Mouse (Mus musculus) frontal cortex, adult (tissue): ENCODE measurements around the gene Cep250.

Source experiments
- ATAC-seq: cut with Nextera tagmentation; 2 replicates; pipeline ENCODE4 v1.9.2; 2017; ENCODE audit warnings: mild to moderate bottlenecking, moderate library complexity, mixed read lengths; ENCODE audit not compliant: low TSS enrichment

The Cep250 gene

DNA sequence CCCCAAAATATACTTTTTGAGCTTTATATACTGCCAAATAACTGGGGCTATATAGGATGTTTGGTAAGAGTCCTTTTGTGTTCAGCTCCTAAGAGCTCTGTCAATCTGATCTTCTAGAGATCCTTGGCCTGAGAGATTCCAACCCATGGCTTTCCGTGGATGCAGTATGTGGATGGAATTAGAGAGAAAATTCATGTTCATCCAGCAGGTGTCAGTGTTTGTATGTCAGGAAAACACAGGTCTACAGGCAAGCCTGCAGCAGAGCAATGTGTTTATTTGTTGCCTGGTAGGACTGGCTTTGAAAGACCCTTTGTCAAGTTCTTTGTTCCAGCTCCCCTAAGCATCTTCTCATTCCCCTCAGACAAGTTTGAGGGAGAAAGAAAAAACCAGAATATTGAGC, 6.7 kb downstream of the Cep250 start:
- no peak; the same call in 1 of the 2 replicates for ATAC-seq

GRCm38 (mm10) chr2:155973348-155973747, 17.1 kb downstream of the Cep250 start:
- no peak for ATAC-seq

- peak; percentile 57; the same call in 1 of the 2 replicates for ATAC-seq
These were observed 18.0 kb downstream of the Cep250 start for GRCm38 (mm10) chr2:155974087-155974731.

DNA sequence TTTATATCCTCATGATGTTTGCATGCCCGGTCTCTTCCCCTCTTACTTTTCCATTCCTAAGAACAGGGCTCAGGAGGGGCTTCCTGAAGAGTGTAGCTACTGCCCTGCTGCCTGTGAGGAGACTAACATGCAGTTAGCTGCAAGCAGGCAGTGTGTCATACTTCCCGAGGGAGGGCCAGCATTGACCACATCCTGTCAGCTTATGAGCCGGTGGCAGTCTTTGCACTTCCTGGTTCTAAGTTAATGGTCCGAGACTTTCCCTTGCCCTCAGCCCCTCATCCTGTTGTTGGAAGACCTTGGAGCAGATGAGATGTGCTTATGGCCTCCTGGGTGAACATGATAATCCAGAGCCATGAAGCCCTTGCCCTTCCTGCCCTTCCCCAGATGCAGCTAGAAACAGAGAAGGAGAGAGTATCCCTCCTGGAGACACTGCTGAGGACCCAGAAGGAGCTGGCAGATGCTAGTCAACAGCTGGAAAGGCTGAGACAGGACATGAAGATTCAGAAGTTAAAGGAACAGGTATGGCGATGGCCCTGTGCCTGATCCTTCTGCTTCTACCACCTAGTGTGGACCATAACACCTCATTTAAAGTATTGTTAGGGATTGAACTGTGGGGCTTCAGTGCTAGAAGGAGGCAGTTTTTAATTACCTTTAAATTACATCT, 23.2 kb downstream of the Cep250 start:
- no peak for ATAC-seq

- ATAC-seq = no peak
These were observed 29.5 kb downstream of the Cep250 start for GRCm38 (mm10) chr2:155985776-155986175.

GRCm38 (mm10) chr2:155987131-155987530, 30.9 kb downstream of the Cep250 start:
- no peak for ATAC-seq

DNA sequence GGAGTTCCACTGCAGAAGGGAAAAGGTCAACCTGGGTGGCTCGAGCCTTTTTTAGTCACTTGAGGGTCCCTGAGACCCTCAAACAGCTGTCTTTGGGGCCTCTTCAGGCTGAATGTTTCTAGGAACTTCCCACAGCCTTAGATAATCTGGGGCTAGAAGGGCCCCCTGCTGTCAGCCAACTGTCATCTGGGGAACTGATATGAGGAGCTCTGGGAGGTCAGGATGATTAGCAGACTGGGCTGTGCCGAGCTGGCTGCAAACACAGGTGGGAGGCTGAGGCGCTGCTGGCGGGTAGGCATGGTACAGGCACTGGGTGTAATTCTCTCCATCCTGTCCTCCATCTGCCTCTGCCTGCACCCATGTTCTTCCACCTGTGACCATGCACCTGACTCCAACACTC, 32.8 kb downstream of the Cep250 start:
- ATAC-seq = no peak

GRCm38 (mm10) chr2:155991151-155991550, 34.9 kb downstream of the Cep250 start:
- no peak for ATAC-seq

- peak; percentile 34; the same call in 1 of the 2 replicates for ATAC-seq
These were observed 35.6 kb downstream of the Cep250 start for GRCm38 (mm10) chr2:155991863-155992321.

DNA sequence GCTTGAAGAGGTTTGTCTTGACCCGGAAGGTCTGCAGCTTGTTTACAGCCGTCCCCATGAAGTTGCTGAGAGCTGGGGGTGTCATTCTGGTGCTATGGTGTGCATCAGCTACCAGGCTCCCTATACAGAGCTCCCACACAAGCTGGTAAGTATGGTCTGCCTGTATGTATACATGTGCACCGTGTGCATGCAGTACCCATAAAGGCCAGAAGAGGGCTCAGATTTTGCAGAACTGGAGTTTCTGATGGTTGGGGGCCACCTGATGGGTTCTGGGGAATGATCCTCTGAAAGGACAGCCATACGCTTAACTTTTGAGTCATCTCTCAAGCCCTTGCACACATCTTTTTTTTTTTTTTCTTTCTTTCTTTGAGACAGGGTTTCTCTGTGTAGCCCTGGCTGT, 49.1 kb downstream of the Cep250 start:
- no peak for ATAC-seq

GRCm38 (mm10) chr2:156007888-156008532, 51.8 kb downstream of the Cep250 start, which contains the start of the genes 6430550D23Rik and Ergic3:
Gene 6430550D23Rik (minus strand): TSS chr2:156007977.
Gene Ergic3 (plus strand): TSS chr2:156008045.
- ATAC-seq = peak; percentile 99

- ATAC-seq = no peak
These were observed 61.8 kb downstream of the Cep250 start for GRCm38 (mm10) chr2:156018106-156018505.

DNA sequence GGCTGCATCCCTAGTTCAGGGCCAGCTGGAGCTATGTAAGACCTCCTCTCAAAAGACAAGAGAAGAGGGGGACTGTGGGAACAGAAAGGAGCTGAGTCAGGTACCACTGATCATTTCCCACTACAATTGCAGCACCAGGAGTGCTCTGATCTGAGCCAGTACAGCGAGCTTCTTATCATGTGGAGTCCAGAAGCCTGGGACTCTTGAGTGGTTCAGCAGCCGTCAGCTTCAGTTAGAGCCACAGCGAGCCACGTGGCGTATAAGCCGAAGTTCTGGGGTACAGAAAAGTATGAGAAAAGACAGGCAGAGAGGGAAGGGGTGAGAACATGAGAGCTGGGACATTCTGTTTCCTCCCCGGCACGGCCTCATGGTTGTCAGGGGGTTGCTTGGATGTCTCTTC, 65.0 kb downstream of the Cep250 start:
- ATAC-seq = no peak

GRCm38 (mm10) chr2:156021765-156022164, 65.5 kb downstream of the Cep250 start:
- ATAC-seq = no peak

GRCm38 (mm10) chr2:156025482-156025881, 69.2 kb downstream of the Cep250 start:
- ATAC-seq = peak; percentile 55; the same call in 1 of the 2 replicates

DNA sequence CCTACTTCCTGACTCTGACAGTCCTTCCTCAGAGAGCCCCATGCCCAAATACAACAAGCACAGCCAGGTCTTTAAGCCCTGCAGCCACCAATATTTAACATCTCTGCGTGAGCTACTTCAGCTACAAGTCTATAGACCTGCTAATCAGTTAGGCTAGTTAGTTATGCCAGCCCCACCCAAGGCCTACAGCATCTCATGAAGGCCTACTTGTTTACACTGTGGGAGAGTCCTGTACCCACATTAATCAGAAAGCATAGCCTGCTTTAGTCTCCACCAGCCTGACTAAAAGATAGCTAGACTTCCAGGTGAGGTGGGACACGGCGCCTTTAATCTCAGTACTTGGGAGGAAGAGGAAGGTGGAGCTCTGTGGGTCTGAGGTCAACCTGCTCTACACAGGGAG, 83.1 kb downstream of the Cep250 start:
- ATAC-seq = no peak

DNA sequence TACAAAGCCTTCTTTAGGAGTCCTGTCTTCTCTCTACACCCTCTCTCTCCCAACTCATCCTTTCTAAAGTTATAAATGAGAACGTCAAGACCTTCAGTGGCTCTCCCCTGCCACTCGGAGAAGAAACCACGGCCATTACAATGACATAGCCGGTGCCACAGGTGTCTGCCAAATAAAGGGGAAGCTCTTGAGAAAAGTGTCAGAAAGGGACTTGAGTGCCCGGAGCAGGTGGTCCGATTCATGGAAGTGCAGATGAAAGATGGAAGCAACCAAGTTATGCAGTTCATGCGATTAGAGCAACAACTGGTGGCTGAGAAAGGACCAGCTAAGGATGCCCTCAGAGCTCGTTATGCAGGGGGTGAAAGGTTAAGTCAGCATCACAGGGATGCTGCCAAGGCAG, 86.6 kb downstream of the Cep250 start:
- ATAC-seq = no peak

DNA sequence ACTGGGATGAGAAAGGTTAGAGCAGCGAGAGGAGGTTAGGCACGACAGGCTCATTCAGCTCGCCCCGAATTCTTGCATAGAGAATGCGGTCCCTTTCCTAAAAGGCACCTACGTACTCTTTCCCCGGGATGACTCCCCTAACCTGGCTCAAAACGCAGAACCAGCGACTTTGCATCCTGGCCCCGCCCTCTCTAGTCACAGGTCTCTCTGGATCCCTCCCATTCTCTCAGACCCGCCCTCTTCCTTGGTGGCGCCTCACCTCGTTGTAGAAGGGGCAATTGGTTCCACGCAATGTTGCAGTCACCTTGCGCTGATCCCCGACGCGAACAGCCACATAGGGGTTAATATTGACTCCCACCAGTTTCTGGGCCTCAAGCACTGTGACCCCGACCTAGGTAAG, 91.7 kb downstream of the Cep250 start:
- ATAC-seq = no peak
